Comparison of ENCODE assay signal across 15 mouse cellular contexts in genomic region chr5:66504434-66504747, GRCm38 (mm10).
DNase-seq lines count a peak whose midpoint lies in the region; ATAC-seq and TF ChIP-seq lines count a peak whose summit lies in the region.
"Had no signal": no experiment of that assay in that cellular context is flagged by ENCODE, and none has a peak within 500 bp of the region (broad histone marks: within the 10 kb centered on the region; RNA-seq: fewer than 3 reads in every experiment).

No protein-coding gene starts in this region.

- no peaks in the 10 kb centered on the region for H3K36me3 ChIP-seq in hindbrain, postnatal 0 days (ENCODE audit: insufficient read depth, low read length)
- no peaks in the 10 kb centered on the region for H3K36me3 ChIP-seq in hindbrain, embryonic 12.5 days
- no peaks in the 10 kb centered on the region for H3K36me3 ChIP-seq in lung, embryonic 16.5 days (ENCODE audit: control insufficient read depth, insufficient read depth, low read length)
- H3K36me3 ChIP-seq in liver, postnatal 0 days (replicated peaks; ENCODE audit: insufficient read depth, low read length): no peaks in the 10 kb centered on the region; the same call in 1 of the 2 replicates
- H3K36me3 ChIP-seq: embryonic facial prominence, embryonic 15.5 days; neural tube, embryonic 12.5 days had no signal

- no peaks in the 10 kb centered on the region for H3K27me3 ChIP-seq in hindbrain, postnatal 0 days (ENCODE audit: insufficient read depth, low read length)
- no peaks in the 10 kb centered on the region for H3K27me3 ChIP-seq in hindbrain, embryonic 12.5 days
- no peaks in the 10 kb centered on the region for H3K27me3 ChIP-seq in lung, embryonic 16.5 days (ENCODE audit: control insufficient read depth, insufficient read depth, low read depth, low read length)
- no peaks in the 10 kb centered on the region for H3K27me3 ChIP-seq in liver, postnatal 0 days (ENCODE audit: insufficient read depth, low read length)
- H3K27me3 ChIP-seq: embryonic facial prominence, embryonic 15.5 days; neural tube, embryonic 12.5 days had no signal

- intact Hi-C loops in gastrocnemius, adult 2 months (cut with DNase I): no loop called here

- TF ChIP-seq CTCF in gastrocnemius, adult 2 months (IDR thresholded peaks at IDR 0.05): no peak
- TF ChIP-seq CTCF in hindbrain, postnatal 0 days (IDR thresholded peaks at IDR 0.05; ENCODE audit: low read depth): no peak
- TF ChIP-seq CTCF in liver, postnatal 0 days (IDR thresholded peaks at IDR 0.05; ENCODE audit: low read depth): no peak

- no peak for TF ChIP-seq EP300 in liver, postnatal 0 days (IDR thresholded peaks at IDR 0.05; ENCODE audit: low read depth)

- no peak overlapping the region for H3K4me2 ChIP-seq in hindbrain, postnatal 0 days (ENCODE audit: low read depth, low read length)
- no peak overlapping the region for H3K4me2 ChIP-seq in hindbrain, embryonic 12.5 days (replicated peaks)
- H3K4me2 ChIP-seq in lung, embryonic 16.5 days (ENCODE audit: low read depth, low read length): peak overlapping the region; percentile 13
- 0 out of 2 replicates have a peak overlapping the region, but pooled peaks have one; percentile 24 for H3K4me2 ChIP-seq in liver, postnatal 0 days (ENCODE audit: low read depth, low read length)
- H3K4me2 ChIP-seq: embryonic facial prominence, embryonic 15.5 days; neural tube, embryonic 12.5 days had no signal

- H3K9me3 ChIP-seq in hindbrain, postnatal 0 days (ENCODE audit: low read length): no peaks in the 10 kb centered on the region
- no peaks in the 10 kb centered on the region for H3K9me3 ChIP-seq in hindbrain, embryonic 12.5 days (replicated peaks)
- no peaks in the 10 kb centered on the region for H3K9me3 ChIP-seq in lung, embryonic 16.5 days (ENCODE audit: control insufficient read depth, low read length)
- peaks cover 4% of the 10 kb centered on the region; the same call in 1 of the 2 replicates for H3K9me3 ChIP-seq in liver, postnatal 0 days (ENCODE audit: low read length)
- H3K9me3 ChIP-seq: embryonic facial prominence, embryonic 15.5 days; neural tube, embryonic 12.5 days had no signal

- no peak overlapping the region for H3K9ac ChIP-seq in hindbrain, postnatal 0 days (replicated peaks; ENCODE audit: low read length)
- no peak overlapping the region for H3K9ac ChIP-seq in hindbrain, embryonic 12.5 days
- H3K9ac ChIP-seq in lung, embryonic 16.5 days (ENCODE audit: low read length): peak overlapping the region; percentile 21; the same call in 1 of the 2 replicates
- no peak overlapping the region for H3K9ac ChIP-seq in liver, postnatal 0 days (replicated peaks)
- H3K9ac ChIP-seq: embryonic facial prominence, embryonic 15.5 days; forebrain, postnatal 0 days; neural tube, embryonic 12.5 days had no signal

- 59% methylated on average over 6 of the region's 6 CpGs for WGBS in hindbrain, postnatal 0 days
- WGBS in hindbrain, embryonic 12.5 days: 72% methylated on average over 6 of the region's 6 CpGs
- 16% methylated on average over 6 of the region's 6 CpGs for WGBS in lung, embryonic 16.5 days
- WGBS in liver, postnatal 0 days (ENCODE audit: insufficient replicate concordance): 56% methylated on average over 6 of the region's 6 CpGs

- no peaks in the 10 kb centered on the region for H3K4me1 ChIP-seq in hindbrain, postnatal 0 days (ENCODE audit: insufficient read depth, low read length)
- H3K4me1 ChIP-seq in hindbrain, embryonic 12.5 days: peaks cover 17% of the 10 kb centered on the region; the same call in 1 of the 2 replicates
- H3K4me1 ChIP-seq in lung, embryonic 16.5 days (replicated peaks; ENCODE audit: control insufficient read depth, insufficient read depth, low read length): peaks cover 26% of the 10 kb centered on the region
- peaks cover 2% of the 10 kb centered on the region; the same call in 1 of the 2 replicates for H3K4me1 ChIP-seq in liver, postnatal 0 days (ENCODE audit: insufficient read depth)

- H3K4me3 ChIP-seq in gastrocnemius, adult 2 months: no peak overlapping the region
- H3K4me3 ChIP-seq in hindbrain, postnatal 0 days (ENCODE audit: low read length): no peak overlapping the region
- H3K4me3 ChIP-seq in hindbrain, embryonic 12.5 days: no peak overlapping the region
- no peak overlapping the region for H3K4me3 ChIP-seq in lung, embryonic 16.5 days (ENCODE audit: low read length)
- H3K4me3 ChIP-seq in liver, postnatal 0 days (ENCODE audit: low read depth, low read length): no peak overlapping the region
- H3K4me3 ChIP-seq: embryonic facial prominence, embryonic 15.5 days; neural tube, embryonic 12.5 days had no signal

- H3K27ac ChIP-seq in gastrocnemius, adult 2 months: peak overlapping the region; percentile 65
- H3K27ac ChIP-seq in hindbrain, postnatal 0 days: peak overlapping the region; percentile 7; the same call in 1 of the 2 replicates
- no peak overlapping the region for H3K27ac ChIP-seq in hindbrain, embryonic 12.5 days
- H3K27ac ChIP-seq in lung, embryonic 16.5 days (ENCODE audit: low read length): peak overlapping the region; percentile 79
- H3K27ac ChIP-seq in liver, postnatal 0 days (ENCODE audit: low read depth): peak overlapping the region; percentile 19; the same call in 1 of the 2 replicates
- H3K27ac ChIP-seq: embryonic facial prominence, embryonic 15.5 days; neural tube, embryonic 12.5 days had no signal

- ATAC-seq in hindbrain, postnatal 0 days: no peak
- no peak for ATAC-seq in hindbrain, embryonic 12.5 days (ENCODE audit: low FRiP score)
- peak; percentile 26; the same call in 1 of the 2 replicates for ATAC-seq in lung, embryonic 16.5 days (ENCODE audit: low read depth)
- ATAC-seq in liver, postnatal 0 days: no peak
- ATAC-seq: activated CD4-positive, CD25-positive, alpha-beta regulatory T cell, adult 4 months; forebrain, postnatal 0 days had no signal

- DNase-seq in gastrocnemius, adult 2 months: no peak
- no peak for DNase-seq in gastrocnemius, postnatal 10 days
- DNase-seq in hindbrain, postnatal 0 days (ENCODE audit: low spot score): no peak
- DNase-seq in lung, postnatal 25 days (ENCODE audit: low spot score): no peak
- DNase-seq in liver, postnatal 0 days: no peak
- DNase-seq in spleen, postnatal 36 days (ENCODE audit: low spot score in 2 of 2): no peak
- DNase-seq: cerebellum, postnatal 25 days; forebrain, postnatal 0 days; spleen, adult 18-20 months; thymus, postnatal 4 days had no signal

Comparison
In these comparisons a context has a peak if more than half of its experiments do, and no peak if none do; other contexts are left out.
1. H3K4me2 ChIP-seq: peak in lung, embryonic 16.5 days (single experiment) and liver, postnatal 0 days (single experiment); none in hindbrain, postnatal 0 days (single experiment) and hindbrain, embryonic 12.5 days (single experiment).